Mouse (Mus musculus) thymus, adult 18-20 months (tissue): Measurements from ENCODE around the gene Fam120a.
A peak's percentile ranks its signal among the peaks of the same experiment; 100 is the strongest.

Experiments used
- DNase-seq, 2 experiments: peaks; one replicate each; pipeline ENCODE4 v3.0.0; 2022; ENCODE audit warnings: mixed read lengths in 2 of 2

The Fam120a gene

GRCm38 (mm10) chr13:48911426-48911825 is 56.4 kb downstream of the Fam120a start:
- no peak for DNase-seq

- DNase-seq: no peak
These were observed 62.4 kb downstream of the Fam120a start for GRCm38 (mm10) chr13:48905458-48905857.

- DNase-seq: no peak
These were observed 72.4 kb downstream of the Fam120a start for GRCm38 (mm10) chr13:48895376-48895775.

- DNase-seq: no peak
These were observed 77.4 kb downstream of the Fam120a start for GRCm38 (mm10) chr13:48890260-48890960.

- DNase-seq: peak; percentile 96 to 97
These were observed 89.3 kb downstream of the Fam120a start for GRCm38 (mm10) chr13:48878534-48878933.

- DNase-seq: no peak
These were observed 90.0 kb downstream of the Fam120a start for GRCm38 (mm10) chr13:48877805-48878204.

GRCm38 (mm10) chr13:48872726-48873125 is 95.1 kb downstream of the Fam120a start:
- DNase-seq: peak in 1 of 2 experiments; percentile 18

GRCm38 (mm10) chr13:48871887-48872606 is 95.8 kb downstream of the Fam120a start:
- DNase-seq: peak in 1 of 2 experiments; percentile 56

GRCm38 (mm10) chr13:48870771-48871731 is 96.8 kb downstream of the Fam120a start, which contains the start of gene Phf2:
Gene Phf2, minus strand, starts transcription at chr13:48871119.
- peak in 1 of 2 experiments; percentile 34 for DNase-seq

GRCm38 (mm10) chr13:48869950-48870770 is 97.7 kb downstream of the Fam120a start:
- DNase-seq: peak; percentile 62 to 70

GRCm38 (mm10) chr13:48869600-48869949 is 98.2 kb downstream of the Fam120a start:
- no peak for DNase-seq

- no peak for DNase-seq
These were observed 98.7 kb downstream of the Fam120a start for GRCm38 (mm10) chr13:48869088-48869487.

- DNase-seq: peak in 1 of 2 experiments; percentile 47
These were observed 103.0 kb downstream of the Fam120a start for GRCm38 (mm10) chr13:48864673-48865356.

- peak; percentile 73 to 86 for DNase-seq
These were observed 104.3 kb downstream of the Fam120a start for GRCm38 (mm10) chr13:48863556-48863955.

- no peak for DNase-seq
These were observed 105.9 kb downstream of the Fam120a start for GRCm38 (mm10) chr13:48861913-48862312.

- DNase-seq: no peak
These were observed 109.0 kb downstream of the Fam120a start for GRCm38 (mm10) chr13:48858779-48859178.

GRCm38 (mm10) chr13:48858054-48858453 is 109.8 kb downstream of the Fam120a start:
- no peak for DNase-seq

GRCm38 (mm10) chr13:48857246-48857932 is 110.4 kb downstream of the Fam120a start:
- DNase-seq: no peak

- no peak for DNase-seq
These were observed 113.9 kb downstream of the Fam120a start for GRCm38 (mm10) chr13:48853947-48854346.

- DNase-seq: no peak
These were observed 114.3 kb downstream of the Fam120a start for GRCm38 (mm10) chr13:48853475-48853874.

- no peak for DNase-seq
These were observed 115.0 kb downstream of the Fam120a start for GRCm38 (mm10) chr13:48852859-48853258.
